19 mouse cellular contexts compared by ENCODE assay signal in genomic region chr8:61535472-61535871, GRCm38 (mm10). TPM values are rescaled to one million over a fixed set of nuclear protein-coding genes. Genes with fewer than 3 reads are reported as not detected.
A peak's percentile ranks its signal among the peaks of the same experiment; 100 is the strongest.
DNase-seq lines count a peak whose midpoint lies in the region; ATAC-seq and TF ChIP-seq lines count a peak whose summit lies in the region.
"Had no signal": no experiment of that assay in that cellular context is flagged by ENCODE, and none has a peak within 500 bp of the region (broad histone marks: within the 10 kb centered on the region; RNA-seq: fewer than 3 reads in every experiment).

No protein-coding gene starts in this region.

- no peaks in the 10 kb centered on the region for H3K27me3 ChIP-seq in hindbrain, embryonic 10.5 days (ENCODE audit: insufficient read depth, poor library complexity, severe bottlenecking)
- H3K27me3 ChIP-seq in hindbrain, embryonic 12.5 days = no peaks in the 10 kb centered on the region
- H3K27me3 ChIP-seq in ES-Bruce4 (ENCODE audit: control insufficient read depth, insufficient read depth, low read length, poor library complexity, severe bottlenecking) = no peaks in the 10 kb centered on the region
- H3K27me3 ChIP-seq in hindbrain, embryonic 15.5 days = no peaks in the 10 kb centered on the region
- no peaks in the 10 kb centered on the region for H3K27me3 ChIP-seq in embryonic facial prominence, embryonic 10.5 days (replicated peaks; ENCODE audit: low read depth, poor library complexity, severe bottlenecking)
- H3K27me3 ChIP-seq: forebrain, embryonic 13.5 days; limb, embryonic 13.5 days had no signal

- H3K36me3 ChIP-seq in hindbrain, embryonic 10.5 days = peaks cover 80% of the 10 kb centered on the region
- peaks cover 26% of the 10 kb centered on the region for H3K36me3 ChIP-seq in hindbrain, embryonic 12.5 days
- no peaks in the 10 kb centered on the region for H3K36me3 ChIP-seq in ES-Bruce4 (ENCODE audit: control insufficient read depth, insufficient read depth, low read length, poor library complexity, severe bottlenecking)
- H3K36me3 ChIP-seq in hindbrain, embryonic 15.5 days = no peaks in the 10 kb centered on the region
- H3K36me3 ChIP-seq in embryonic facial prominence, embryonic 10.5 days (replicated peaks) = peaks cover 80% of the 10 kb centered on the region
- H3K36me3 ChIP-seq: G1E had no signal

- TF ChIP-seq CTCF in ES-Bruce4 (IDR thresholded peaks at IDR 0.05; ENCODE audit: low read depth, low read length) = no peak

- H3K9me3 ChIP-seq in hindbrain, embryonic 10.5 days = no peaks in the 10 kb centered on the region
- no peaks in the 10 kb centered on the region for H3K9me3 ChIP-seq in hindbrain, embryonic 12.5 days (replicated peaks)
- no peaks in the 10 kb centered on the region for H3K9me3 ChIP-seq in ES-Bruce4 (replicated peaks; ENCODE audit: control insufficient read depth, insufficient read depth, low read length, poor library complexity, severe bottlenecking)
- no peaks in the 10 kb centered on the region for H3K9me3 ChIP-seq in hindbrain, embryonic 15.5 days
- H3K9me3 ChIP-seq in embryonic facial prominence, embryonic 10.5 days = no peaks in the 10 kb centered on the region
- H3K9me3 ChIP-seq: forebrain, embryonic 13.5 days; G1E; limb, embryonic 13.5 days had no signal

- no peak overlapping the region for H3K4me3 ChIP-seq in hindbrain, embryonic 10.5 days
- no peak overlapping the region for H3K4me3 ChIP-seq in hindbrain, embryonic 12.5 days
- H3K4me3 ChIP-seq in ES-Bruce4 (ENCODE audit: low read depth, low read length) = no peak overlapping the region
- no peak overlapping the region for H3K4me3 ChIP-seq in hindbrain, embryonic 15.5 days
- no peak overlapping the region for H3K4me3 ChIP-seq in embryonic facial prominence, embryonic 10.5 days
- H3K4me3 ChIP-seq: forebrain, embryonic 13.5 days; limb, embryonic 13.5 days had no signal

- no peak overlapping the region for H3K27ac ChIP-seq in hindbrain, embryonic 10.5 days
- no peak overlapping the region for H3K27ac ChIP-seq in hindbrain, embryonic 12.5 days
- H3K27ac ChIP-seq in ES-Bruce4 (ENCODE audit: insufficient read depth, low read length) = peak overlapping the region; percentile 70; the same call in 1 of the 2 replicates
- H3K27ac ChIP-seq in hindbrain, embryonic 15.5 days (replicated peaks) = no peak overlapping the region
- no peak overlapping the region for H3K27ac ChIP-seq in embryonic facial prominence, embryonic 10.5 days (replicated peaks)
- H3K27ac ChIP-seq: forebrain, embryonic 13.5 days; limb, embryonic 13.5 days; liver, embryonic 14.5 days had no signal

- TF ChIP-seq POLR2A in ES-Bruce4 (IDR thresholded peaks at IDR 0.05; ENCODE audit: insufficient read depth, low read length) = peak; percentile 37

- no peak for ATAC-seq in hindbrain, embryonic 12.5 days (ENCODE audit: low FRiP score)
- ATAC-seq in hindbrain, embryonic 15.5 days (ENCODE audit: low FRiP score, low read depth) = peak; percentile 61; the same call in 1 of the 2 replicates
- ATAC-seq: forebrain, embryonic 13.5 days had no signal

- TF ChIP-seq EP300 in ES-Bruce4 (IDR thresholded peaks at IDR 0.05; ENCODE audit: insufficient read depth, low read depth, low read length) = no peak

- H3K9ac ChIP-seq in hindbrain, embryonic 12.5 days = no peak overlapping the region
- H3K9ac ChIP-seq in ES-Bruce4 (ENCODE audit: low read depth, poor library complexity, severe bottlenecking) = peak overlapping the region; percentile 57
- no peak overlapping the region for H3K9ac ChIP-seq in hindbrain, embryonic 15.5 days
- H3K9ac ChIP-seq: forebrain, embryonic 13.5 days; limb, embryonic 13.5 days; liver, embryonic 14.5 days had no signal

- DNase-seq in hindbrain, embryonic 10.5 days (ENCODE audit: low spot score) = peak; percentile 20
- peak; percentile 93 for DNase-seq in ZHBTc4 (ENCODE audit: low read depth, low spot score)
- DNase-seq in left cerebral cortex, adult 8-10 months (ENCODE audit: low spot score in 2 of 2) = no peak
- DNase-seq in embryonic facial prominence, embryonic 10.5 days (ENCODE audit: low spot score) = no peak
- DNase-seq: adrenal gland, adult 8-10 months; B cell, adult 2 months; cerebellum, adult 8-10 months; gastrocnemius, postnatal 14 days; kidney, adult 18-20 months; kidney, postnatal 14 days; right cerebral cortex, postnatal 25 days; thymus, postnatal 4 days had no signal

- H3K4me1 ChIP-seq in hindbrain, embryonic 10.5 days (replicated peaks) = 0 out of 2 replicates have a peak, but pooled peaks cover 5% of the 10 kb centered on the region
- no peaks in the 10 kb centered on the region for H3K4me1 ChIP-seq in hindbrain, embryonic 12.5 days
- H3K4me1 ChIP-seq in ES-Bruce4 (ENCODE audit: control insufficient read depth, insufficient read depth, low read length) = no peaks in the 10 kb centered on the region
- no peaks in the 10 kb centered on the region for H3K4me1 ChIP-seq in hindbrain, embryonic 15.5 days (replicated peaks)
- H3K4me1 ChIP-seq in embryonic facial prominence, embryonic 10.5 days = peaks cover 10% of the 10 kb centered on the region; the same call in 1 of the 2 replicates
- H3K4me1 ChIP-seq: forebrain, embryonic 13.5 days; limb, embryonic 13.5 days had no signal

- H3K4me2 ChIP-seq in hindbrain, embryonic 12.5 days (replicated peaks) = no peak overlapping the region
- no peak overlapping the region for H3K4me2 ChIP-seq in hindbrain, embryonic 15.5 days
- H3K4me2 ChIP-seq: forebrain, embryonic 13.5 days; limb, embryonic 13.5 days had no signal

- 69% methylated on average over 11 of the region's 11 CpGs for WGBS in hindbrain, embryonic 10.5 days
- 77% methylated on average over 11 of the region's 11 CpGs for WGBS in hindbrain, embryonic 12.5 days
- WGBS in hindbrain, embryonic 15.5 days = 63% methylated on average over 11 of the region's 11 CpGs
- whole genome bisulfite sequencing in embryonic facial prominence, embryonic 10.5 days = 75% methylated on average over 11 of the region's 11 CpGs

RNA-seq across cellular contexts. Expression of gene Cbr4, which starts 47.9 kb away (rescaled TPM):
- 23.8 and 27.1 TPM in 2 replicates for polyA plus RNA-seq in hindbrain, embryonic 10.5 days (2016; fragmentation: Nextera tagmentation; extraction: Ambion mirVana)
- 23.5 and 27.7 TPM in 2 replicates for polyA plus RNA-seq in hindbrain, embryonic 12.5 days (2016; fragmentation: Nextera tagmentation; extraction: Ambion mirVana)
- 66.8 and 67.7 TPM in 2 replicates for polyA plus RNA-seq in ES-Bruce4 (2011; ENCODE audit: insufficient read depth, insufficient read length, low read depth, missing spikeins)
- polyA plus RNA-seq in hindbrain, embryonic 15.5 days (2015; fragmentation: Nextera tagmentation; extraction: Ambion mirVana) = 17.9 and 19.3 TPM in 2 replicates
- total RNA-seq in left cerebral cortex, adult 8-10 months (2022) = 10 to 100 TPM; 24.7 to 29.7 (median 26.5) TPM
- polyA plus RNA-seq in embryonic facial prominence, embryonic 10.5 days (2016; fragmentation: Nextera tagmentation; extraction: Ambion mirVana) = 26.9 and 31.6 TPM in 2 replicates

Comparison
In these comparisons a context has a peak if more than half of its experiments do, and no peak if none do; other contexts are left out.
1. DNase-seq: peak in hindbrain, embryonic 10.5 days (single experiment) and ZHBTc4 (single experiment); none in left cerebral cortex, adult 8-10 months (0 of 2) and embryonic facial prominence, embryonic 10.5 days (single experiment).